Mouse (Mus musculus): Measurements from ENCODE around the gene Serhl. TPM values are rescaled to one million over a fixed set of nuclear protein-coding genes. Genes with fewer than 3 reads are reported as not detected.

Serhl gene
- polyA plus RNA-seq, 1 experiment from 2014 or later: 54.2 TPM

GRCm38 (mm10) chr15:83157667-83158064, 68.4 kb downstream of the Serhl start:
- Histone ChIP-seq H3K9me3 (no peaks in the 10 kb centered on the region), H3K9ac (no peak overlapping the region), H3K4me1 (no peaks in the 10 kb centered on the region), H3K27ac (no peak overlapping the region), H3K36me3 (peaks cover 31% of the 10 kb centered on the region), H3K4me3 (replicated peaks) (no peak overlapping the region), H3K27me3 (replicated peaks) (no peaks in the 10 kb centered on the region), H3K4me2 (no peak overlapping the region)
- 97% methylated on average over 6 of the region's 6 CpGs for WGBS
- no peak for ATAC-seq (ENCODE audit: insufficient read depth, low FRiP score, low read depth)

GRCm38 (mm10) chr15:83158587-83159160, 69.4 kb downstream of the Serhl start:
- Histone ChIP-seq H3K36me3 (peaks cover 31% of the 10 kb centered on the region), H3K4me2 (no peak overlapping the region), H3K4me3 (replicated peaks) (no peak overlapping the region), H3K9me3 (no peaks in the 10 kb centered on the region), H3K4me1 (no peaks in the 10 kb centered on the region), H3K9ac (no peak overlapping the region), H3K27ac (no peak overlapping the region), H3K27me3 (replicated peaks) (no peaks in the 10 kb centered on the region)
- WGBS: 88% methylated on average over 7 of the region's 7 CpGs
- ATAC-seq (ENCODE audit: insufficient read depth, low FRiP score, low read depth): no peak

- no peak overlapping the region for H3K9ac ChIP-seq
- 94% methylated on average over 9 of the region's 9 CpGs for WGBS
- H3K36me3 ChIP-seq: peaks cover 31% of the 10 kb centered on the region
- H3K27me3 ChIP-seq (replicated peaks): no peaks in the 10 kb centered on the region
- H3K4me2 ChIP-seq: no peak overlapping the region
- no peak overlapping the region for H3K4me3 ChIP-seq (replicated peaks)
- H3K4me1 ChIP-seq: peaks cover 1% of the 10 kb centered on the region; the same call in 1 of the 2 replicates
- no peak for ATAC-seq (ENCODE audit: insufficient read depth, low FRiP score, low read depth)
- H3K27ac ChIP-seq: no peak overlapping the region
- no peaks in the 10 kb centered on the region for H3K9me3 ChIP-seq
Measured at GRCm38 (mm10) chr15:83159823-83160222, 70.5 kb downstream of the Serhl start.

GRCm38 (mm10) chr15:83160561-83160960, 71.3 kb downstream of the Serhl start:
- no peak for ATAC-seq (ENCODE audit: insufficient read depth, low FRiP score, low read depth)
- Histone ChIP-seq H3K36me3 (peaks cover 31% of the 10 kb centered on the region), H3K4me3 (replicated peaks) (no peak overlapping the region), H3K9me3 (no peaks in the 10 kb centered on the region), H3K4me2 (no peak overlapping the region), H3K4me1 (peaks cover 6% of the 10 kb centered on the region), H3K27ac (no peak overlapping the region), H3K27me3 (replicated peaks) (no peaks in the 10 kb centered on the region), H3K9ac (no peak overlapping the region)
- 95% methylated on average over 4 of the region's 4 CpGs for WGBS

GRCm38 (mm10) chr15:83161062-83161748, 71.9 kb downstream of the Serhl start:
- 75% methylated on average over 10 of the region's 10 CpGs for WGBS
- Histone ChIP-seq H3K27ac (no peak overlapping the region), H3K27me3 (replicated peaks) (no peaks in the 10 kb centered on the region), H3K9ac (no peak overlapping the region), H3K4me2 (no peak overlapping the region), H3K4me3 (replicated peaks) (no peak overlapping the region), H3K9me3 (no peaks in the 10 kb centered on the region), H3K36me3 (peaks cover 33% of the 10 kb centered on the region), H3K4me1 (peaks cover 13% of the 10 kb centered on the region)
- no peak for ATAC-seq (ENCODE audit: insufficient read depth, low FRiP score, low read depth)

- no peak overlapping the region for H3K27ac ChIP-seq
- no peak for ATAC-seq (ENCODE audit: insufficient read depth, low FRiP score, low read depth)
Measured at GRCm38 (mm10) chr15:83162001-83162400, 72.7 kb downstream of the Serhl start.

GRCm38 (mm10) chr15:83162818-83163485, 73.6 kb downstream of the Serhl start:
- Histone ChIP-seq H3K9me3 (no peaks in the 10 kb centered on the region), H3K4me3 (replicated peaks) (no peak overlapping the region), H3K4me1 (peaks cover 18% of the 10 kb centered on the region), H3K27me3 (replicated peaks) (no peaks in the 10 kb centered on the region), H3K9ac (no peak overlapping the region), H3K27ac (no peak overlapping the region), H3K4me2 (no peak overlapping the region), H3K36me3 (peaks cover 33% of the 10 kb centered on the region)
- WGBS: 78% methylated on average over 11 of the region's 11 CpGs
- ATAC-seq (ENCODE audit: insufficient read depth, low FRiP score, low read depth): no peak

More at GRCm38 (mm10) chr15:83162001-83162400, 72.7 kb downstream of the Serhl start:
- Histone ChIP-seq H3K4me1 (peaks cover 18% of the 10 kb centered on the region), H3K9me3 (no peaks in the 10 kb centered on the region), H3K9ac (no peak overlapping the region), H3K36me3 (peaks cover 33% of the 10 kb centered on the region), H3K4me2 (no peak overlapping the region), H3K4me3 (replicated peaks) (no peak overlapping the region), H3K27me3 (replicated peaks) (no peaks in the 10 kb centered on the region)
- WGBS: 88% methylated on average over 4 of the region's 4 CpGs

GRCm38 (mm10) chr15:83164971-83165471, 75.7 kb downstream of the Serhl start:
- WGBS: 54% methylated on average over 5 of the region's 5 CpGs
- peak; percentile 63 for ATAC-seq (ENCODE audit: insufficient read depth, low FRiP score, low read depth)
- Histone ChIP-seq H3K27me3 (replicated peaks) (no peaks in the 10 kb centered on the region), H3K36me3 (peaks cover 17% of the 10 kb centered on the region), H3K27ac (peak overlapping the region; percentile 55; the same call in 1 of the 2 replicates), H3K9ac (no peak overlapping the region), H3K4me3 (replicated peaks) (no peak overlapping the region), H3K4me1 (peaks cover 24% of the 10 kb centered on the region), H3K4me2 (no peak overlapping the region), H3K9me3 (no peaks in the 10 kb centered on the region)

- Histone ChIP-seq H3K9me3 (no peaks in the 10 kb centered on the region), H3K9ac (no peak overlapping the region), H3K27ac (peak overlapping the region; percentile 80), H3K27me3 (replicated peaks) (no peaks in the 10 kb centered on the region), H3K4me3 (replicated peaks) (no peak overlapping the region), H3K4me1 (peaks cover 31% of the 10 kb centered on the region), H3K36me3 (peaks cover 10% of the 10 kb centered on the region; the same call in 1 of the 2 replicates), H3K4me2 (no peak overlapping the region)
- ATAC-seq (ENCODE audit: insufficient read depth, low FRiP score, low read depth): no peak
- WGBS: 88% methylated on average over 13 of the region's 13 CpGs
Measured at GRCm38 (mm10) chr15:83165526-83166315, 76.4 kb downstream of the Serhl start.

Data from stomach, embryonic 15.5 days (tissue).